Mouse (Mus musculus) embryonic fibroblast, embryonic 13.5 days (primary cell): ENCODE data around the gene Mpv17l2. TPM values are rescaled to one million over a fixed set of nuclear protein-coding genes. Genes with fewer than 3 reads are reported as not detected.

ENCODE experiments used
- H3K27ac ChIP-seq: 2 replicates; pipeline ENCODE4 v1.5.1; 2012; ENCODE audit warnings: low read length, control low read depth, inconsistent platforms; ENCODE audit not compliant: insufficient read depth
- H3K4me1 ChIP-seq: 2 replicates; pipeline ENCODE4 v1.6.1; 2011; ENCODE audit warnings: low read length; ENCODE audit not compliant: control insufficient read depth, insufficient read depth
- H3K4me3 ChIP-seq: 2 replicates; pipeline ENCODE4 v1.5.1; 2011; ENCODE audit warnings: mild to moderate bottlenecking, control low read depth, low read length; ENCODE audit not compliant: insufficient read depth
- CTCF ChIP-seq: IDR thresholded peaks from 2 replicates; pipeline ENCODE4 v1.5.1; 2011; ENCODE audit warnings: mild to moderate bottlenecking, control low read depth, low read length, moderate library complexity, borderline replicate concordance; ENCODE audit not compliant: insufficient read depth
- POLR2A ChIP-seq: IDR thresholded peaks from 2 replicates; pipeline ENCODE4 v1.6.1; 2011; ENCODE audit warnings: low read depth, mild to moderate bottlenecking, control low read depth, low read length, moderate library complexity
- polyA plus RNA-seq: library from polyadenylated mRNA; stranded (reverse); fragments of >200 nt; gene quantifications from 2 replicates; pipeline ENCODE4 v1.2.4, GENCODE M21; 2011; ENCODE audit warnings: low read depth; ENCODE audit not compliant: missing spikeins, insufficient read length

Mpv17l2 gene
- polyA plus RNA-seq, 1 experiment, result 29.1 TPM

GRCm38 (mm10) chr8:70758616-70759561 is 1.9 kb downstream of the Mpv17l2 start:
- Histone ChIP-seq H3K4me3 (no peak overlapping the region), H3K4me1 (peaks cover 3% of the 10 kb centered on the region; the same call in 1 of the 2 replicates), H3K27ac (no peak overlapping the region)
- peak; percentile 32; the same call in 1 of the 2 replicates for TF ChIP-seq POLR2A
- no peak for TF ChIP-seq CTCF

DNA sequence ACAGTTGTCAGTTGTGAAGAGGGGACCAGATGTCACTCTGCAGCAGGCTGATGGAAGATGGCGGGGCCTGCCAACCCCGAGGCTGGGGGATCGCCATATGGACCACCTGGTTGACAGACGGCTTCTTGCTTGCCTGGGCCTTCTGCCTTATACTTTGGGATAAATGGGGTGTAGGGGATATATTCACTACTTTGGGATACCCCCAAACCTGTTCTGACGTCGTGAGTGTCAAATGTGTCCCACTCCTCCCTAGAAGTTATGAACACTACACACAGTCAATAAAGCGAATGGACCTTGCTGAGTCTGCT is 2.5 kb downstream of the Mpv17l2 start:
- TF ChIP-seq POLR2A, result no peak
- TF ChIP-seq CTCF, result no peak
- peaks cover 3% of the 10 kb centered on the region for H3K4me1 ChIP-seq

GRCm38 (mm10) chr8:70757523-70758307 is 3.0 kb downstream of the Mpv17l2 start:
- peaks cover 3% of the 10 kb centered on the region for H3K4me1 ChIP-seq
- H3K4me3 ChIP-seq, result no peak overlapping the region
- H3K27ac ChIP-seq, result no peak overlapping the region
- TF ChIP-seq POLR2A, result no peak
- peak; percentile 67 for TF ChIP-seq CTCF

More for the DNA sequence above, 2.5 kb downstream of the Mpv17l2 start:
- H3K27ac ChIP-seq, result no peak overlapping the region
- H3K4me3 ChIP-seq, result no peak overlapping the region

DNA sequence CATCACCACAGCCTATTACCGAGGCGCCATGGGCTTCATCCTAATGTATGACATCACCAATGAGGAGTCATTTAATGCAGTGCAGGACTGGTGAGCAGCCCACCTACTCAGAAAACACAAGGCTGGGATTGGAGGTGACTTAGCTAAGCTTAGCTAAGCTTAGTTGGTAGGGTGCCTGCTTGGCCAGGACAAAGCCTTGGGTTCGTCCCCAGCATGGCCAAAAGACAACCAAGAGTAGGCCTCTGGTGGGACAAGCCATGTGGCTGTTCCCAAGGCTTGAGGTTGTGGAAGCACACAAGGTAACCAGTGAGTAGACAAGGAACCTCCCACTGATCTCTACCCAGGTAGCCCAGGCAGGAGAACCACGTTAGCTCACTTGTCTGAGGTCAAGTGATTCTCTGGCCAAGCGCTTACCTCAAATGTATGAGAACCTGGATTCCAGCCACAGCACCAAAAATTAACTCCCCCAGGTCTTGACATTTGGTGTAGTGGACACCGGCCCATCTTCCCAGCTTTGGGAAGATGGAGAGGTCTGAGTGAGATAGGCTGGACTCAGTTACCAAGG is 4.2 kb downstream of the Mpv17l2 start:
- TF ChIP-seq CTCF (no peak), POLR2A (peak; percentile 18; the same call in 1 of the 2 replicates)
- Histone ChIP-seq H3K4me1 (peaks cover 7% of the 10 kb centered on the region), H3K27ac (no peak overlapping the region), H3K4me3 (no peak overlapping the region)

GRCm38 (mm10) chr8:70755661-70756475 is 4.9 kb downstream of the Mpv17l2 start:
- Histone ChIP-seq H3K4me1 (peaks cover 7% of the 10 kb centered on the region), H3K27ac (no peak overlapping the region), H3K4me3 (no peak overlapping the region)
- TF ChIP-seq POLR2A (no peak), CTCF (no peak)

GRCm38 (mm10) chr8:70754871-70755660 is 5.7 kb downstream of the Mpv17l2 start:
- Histone ChIP-seq H3K27ac (no peak overlapping the region), H3K4me3 (peak overlapping the region; percentile 55), H3K4me1 (peaks cover 7% of the 10 kb centered on the region)
- no peak for TF ChIP-seq CTCF
- TF ChIP-seq POLR2A, result no peak; the same call in 1 of the 2 replicates

GRCm38 (mm10) chr8:70754043-70754870 is 6.5 kb downstream of the Mpv17l2 start, which contains the start of gene Rab3a:
Gene Rab3a, plus strand, starts transcription at chr8:70754679.
- Histone ChIP-seq H3K4me3 (peak within 1 kb of the TSS; percentile 55), H3K27ac (peak within 1 kb of the TSS; percentile 36), H3K4me1 (peaks cover 4% of the 10 kb centered on the region; the same call in 1 of the 2 replicates)
- TF ChIP-seq CTCF (no peak), POLR2A (peak; percentile 48)
